Mouse (Mus musculus) erythroblast, embryonic 14.5 days (primary cell): ENCODE data around the gene Ctu2.

Experiments
- GATA1 ChIP-seq: IDR thresholded peaks from 2 replicates; pipeline ENCODE4 v1.6.1; 2012; ENCODE audit warnings: low read length, inconsistent platforms, mixed read lengths
- TAL1 ChIP-seq: IDR thresholded peaks from 3 replicates; pipeline ENCODE4 v1.6.1; 2012; ENCODE audit warnings: low read length, inconsistent platforms, mixed read lengths

DNA sequence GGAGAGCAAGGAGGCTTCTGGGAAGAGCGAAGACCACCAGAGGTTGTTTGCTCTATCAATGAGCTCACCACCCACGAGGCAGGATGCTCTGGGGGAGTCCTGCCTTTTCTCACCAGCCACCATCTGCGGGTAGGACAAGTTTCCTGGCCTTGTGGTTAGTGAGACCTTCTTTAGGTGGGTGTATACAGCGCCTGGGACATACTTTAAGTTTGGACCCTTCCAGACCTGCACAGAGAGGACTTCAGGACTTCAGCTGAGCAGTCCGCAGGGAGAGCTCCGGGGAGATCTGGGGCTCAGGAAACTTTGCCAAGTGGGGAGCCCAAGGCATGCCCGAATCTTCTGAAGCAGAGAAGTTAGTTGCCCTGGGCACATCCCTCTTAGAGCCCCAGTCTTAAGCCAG, 16.0 kb upstream of the Ctu2 start:
- TF ChIP-seq TAL1 = no peak
- TF ChIP-seq GATA1 = no peak
